Mouse (Mus musculus) c-Kit-positive CD71-negative TER-119-negative erythroid progenitor cells, embryonic 14.5 days (primary cell): ENCODE results near the gene Lhfpl2.

ENCODE experiments used
- DNase-seq: peaks from one replicate; pipeline ENCODE4 v3.0.0-alpha.2; 2013; ENCODE audit warnings: low read depth

Gene Lhfpl2

DNA sequence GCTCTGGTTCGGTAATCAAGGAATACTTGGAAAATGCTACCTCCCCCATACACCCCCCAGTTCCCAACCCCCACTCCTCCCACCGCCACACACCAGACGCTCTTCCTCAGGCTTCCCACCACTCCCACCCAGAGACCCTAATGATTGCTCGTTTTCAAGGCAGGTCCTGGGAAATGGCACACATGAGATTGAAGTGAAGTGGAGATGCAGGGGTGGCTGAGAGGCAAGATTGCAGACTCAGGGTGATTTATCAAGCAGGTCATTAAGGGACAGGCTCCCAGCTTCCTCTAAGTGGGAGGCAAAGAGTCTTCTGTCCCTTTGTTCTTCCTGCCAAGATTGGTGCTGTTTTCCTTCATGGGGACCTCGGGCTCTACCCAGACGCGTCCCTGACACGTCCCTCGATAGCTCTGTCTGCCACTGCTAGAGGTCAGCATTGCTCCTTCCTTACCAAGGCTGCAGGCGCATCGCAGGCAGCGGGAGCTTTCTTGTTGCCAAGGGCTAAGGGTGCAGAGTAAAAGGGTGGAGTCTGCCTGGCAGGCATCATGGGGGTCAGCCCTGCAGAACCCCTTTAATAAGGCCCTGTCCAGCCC lies 85.6 kb downstream of the Lhfpl2 start:
- DNase-seq = no peak

- DNase-seq = no peak
These were observed 86.9 kb downstream of the Lhfpl2 start for GRCm38 (mm10) chr13:94144451-94144850.

DNA sequence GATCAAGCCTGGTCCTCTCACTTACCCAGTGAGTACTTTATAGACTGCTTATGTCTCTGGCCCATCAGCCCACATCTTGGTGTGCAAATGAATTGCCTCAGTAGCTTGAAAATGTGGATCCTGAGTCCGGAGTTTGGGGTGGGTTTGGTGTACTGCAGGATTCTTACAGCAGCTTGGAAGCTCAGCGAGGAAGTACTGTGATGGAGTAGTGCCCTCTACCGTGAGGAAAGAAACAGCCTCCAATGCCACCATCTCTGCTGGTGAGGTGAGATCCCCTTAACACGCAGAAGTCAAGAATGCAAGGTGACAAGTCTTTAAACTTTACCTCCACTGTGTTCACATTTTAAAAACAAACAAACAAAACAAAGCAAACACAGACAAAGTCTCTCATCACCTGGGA lies 89.7 kb downstream of the Lhfpl2 start:
- DNase-seq = no peak

DNA sequence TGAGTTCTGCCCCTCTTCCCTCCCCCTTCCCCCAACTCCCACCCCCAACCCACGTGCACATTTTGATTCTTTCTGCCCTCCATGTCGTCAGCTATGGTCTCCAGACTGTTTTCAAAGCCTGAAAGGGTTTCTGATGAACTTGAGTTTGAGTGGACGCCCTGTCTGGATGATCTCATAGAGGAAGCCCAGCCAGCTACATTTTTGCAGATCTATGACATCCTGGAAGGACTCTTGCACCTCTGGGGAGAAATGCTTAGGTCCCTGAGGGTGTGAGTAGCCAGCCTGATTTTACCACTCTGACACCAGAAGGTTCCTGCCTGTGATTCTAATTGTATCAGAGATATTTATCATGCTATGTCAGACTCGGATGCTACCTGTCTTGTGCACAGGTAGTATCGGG lies 91.4 kb downstream of the Lhfpl2 start:
- DNase-seq = no peak

- DNase-seq = no peak
These were observed 92.2 kb downstream of the Lhfpl2 start for GRCm38 (mm10) chr13:94149781-94150180.

DNA sequence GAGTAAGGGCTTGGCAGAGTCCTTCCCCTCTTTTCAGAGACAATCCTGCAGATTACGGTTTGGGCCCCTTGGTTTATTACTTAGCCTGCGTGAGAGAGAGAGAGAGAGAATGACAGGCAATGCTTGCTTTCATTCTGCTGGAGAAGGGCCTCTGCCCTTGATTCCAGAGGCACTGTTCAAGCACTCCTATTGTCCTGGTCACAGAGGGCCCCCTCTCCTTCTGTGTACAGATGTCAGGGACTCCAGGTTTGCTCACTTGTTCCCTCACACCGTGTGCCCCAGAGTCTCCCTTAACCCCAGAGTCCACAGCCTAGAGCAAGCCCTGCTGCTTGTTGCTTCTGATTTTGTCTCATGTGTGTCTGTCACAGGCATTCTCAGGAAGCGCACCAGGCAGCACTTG lies 93.7 kb downstream of the Lhfpl2 start:
- no peak for DNase-seq

DNA sequence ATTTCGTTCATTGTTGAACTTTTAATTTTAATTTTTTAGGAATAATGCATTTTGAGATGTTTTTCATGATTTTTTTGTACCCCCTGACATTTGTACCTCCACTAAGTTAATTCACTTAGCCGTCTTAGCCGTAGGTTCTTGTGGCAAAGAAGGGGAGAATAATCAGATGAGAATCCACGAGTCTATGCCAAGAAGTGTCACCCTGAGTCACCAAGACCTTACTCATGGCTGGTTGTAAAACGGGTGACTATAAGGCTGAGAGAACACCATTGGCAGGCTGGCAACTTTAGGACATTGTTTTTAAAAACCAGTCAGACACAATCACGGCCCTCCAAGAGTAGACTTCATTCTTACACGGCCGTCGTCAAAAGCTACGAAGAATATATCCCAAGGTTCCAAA lies 95.2 kb downstream of the Lhfpl2 start:
- DNase-seq = no peak

GRCm38 (mm10) chr13:94153658-94154057 lies 96.1 kb downstream of the Lhfpl2 start:
- DNase-seq = no peak

GRCm38 (mm10) chr13:94154512-94155296 lies 97.1 kb downstream of the Lhfpl2 start:
- DNase-seq = no peak

DNA sequence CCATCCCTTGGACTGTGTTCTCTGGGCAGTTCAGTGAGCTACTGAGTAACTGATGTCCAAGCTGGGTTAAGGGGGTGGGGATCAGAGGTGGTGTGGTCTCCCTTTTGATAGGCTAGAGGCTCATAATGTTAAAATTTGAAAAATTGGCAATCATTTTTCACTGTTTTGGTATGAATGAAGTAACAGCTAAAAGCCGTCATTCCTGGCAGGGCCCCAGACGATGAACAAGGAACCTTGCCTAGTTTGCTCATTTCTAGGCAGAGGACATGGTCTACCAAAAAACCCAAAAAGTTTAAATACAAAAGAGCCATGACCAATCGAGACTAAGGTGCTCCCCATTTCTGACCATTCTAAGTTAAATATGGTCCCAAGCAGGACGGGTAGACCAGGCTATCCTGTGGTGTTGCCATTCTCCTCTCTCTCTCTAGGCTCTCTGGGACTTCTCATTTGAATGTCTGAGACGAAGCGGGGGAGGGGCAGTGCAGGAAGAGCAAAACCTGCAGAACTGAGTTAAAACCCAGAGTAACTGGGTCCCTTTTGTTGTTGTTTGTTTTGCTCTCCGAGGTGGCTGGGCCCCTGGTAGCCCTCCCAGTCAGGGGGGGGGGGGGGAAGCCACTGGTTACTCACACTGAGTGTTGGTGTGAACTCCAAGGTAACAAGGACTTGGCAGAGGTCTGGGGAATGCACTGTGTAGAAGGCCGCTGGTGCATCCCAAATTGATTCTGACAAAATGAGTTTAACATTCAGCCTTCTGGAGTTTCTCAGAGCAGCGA lies 98.2 kb downstream of the Lhfpl2 start:
- no peak for DNase-seq

DNA sequence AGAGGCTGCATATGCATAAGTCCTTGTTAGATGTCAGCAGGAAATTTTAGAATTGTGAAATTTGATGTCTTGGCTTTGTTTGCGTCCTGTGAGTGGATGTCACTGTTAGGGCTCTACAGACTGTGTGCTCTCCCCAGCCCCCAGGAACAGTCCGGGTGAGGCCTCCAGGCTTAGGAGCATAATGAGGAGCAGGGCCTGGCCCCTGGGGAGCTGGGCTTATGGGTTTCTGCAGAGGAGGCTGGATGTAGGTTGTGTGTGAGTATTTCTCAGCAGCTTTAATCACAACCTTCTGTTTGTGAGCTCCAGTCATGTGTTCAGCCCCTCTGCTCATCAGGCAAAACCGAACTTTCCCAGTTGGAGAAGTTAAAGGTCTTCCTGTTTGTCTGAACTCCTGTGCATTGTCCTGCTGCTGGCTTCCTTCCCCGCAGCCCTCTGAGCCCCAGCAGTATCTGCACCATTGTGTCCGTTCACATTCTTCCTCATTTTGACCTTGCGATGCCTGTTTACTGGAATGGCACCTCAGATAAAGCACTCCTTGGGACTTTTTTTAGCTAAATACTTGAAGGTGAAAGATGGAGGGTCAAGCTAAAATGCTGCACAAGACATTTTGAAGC lies 101.4 kb downstream of the Lhfpl2 start:
- no peak for DNase-seq

- DNase-seq = no peak
These were observed 102.1 kb downstream of the Lhfpl2 start for GRCm38 (mm10) chr13:94159478-94160220.

DNA sequence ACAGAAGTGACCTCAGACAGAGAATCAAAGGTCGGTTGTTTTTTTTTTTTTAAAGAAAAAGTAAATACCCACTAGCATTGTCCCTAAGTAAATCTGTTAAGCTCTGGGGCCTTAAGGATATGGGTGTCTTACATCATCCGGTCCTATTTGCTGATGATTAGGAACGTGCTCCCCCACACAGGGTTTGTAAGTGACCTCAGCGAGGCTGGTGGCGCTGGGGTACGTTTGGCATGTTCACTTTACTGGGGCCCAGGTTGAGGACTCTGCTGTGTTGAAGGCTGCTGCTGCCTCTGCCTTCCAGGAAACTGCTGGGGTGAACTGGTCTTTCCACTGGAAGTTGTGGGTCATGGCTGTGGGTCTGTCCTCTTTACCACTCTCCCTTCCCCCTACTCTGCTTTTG lies 106.9 kb downstream of the Lhfpl2 start:
- no peak for DNase-seq

- DNase-seq = no peak
These were observed 110.7 kb downstream of the Lhfpl2 start for GRCm38 (mm10) chr13:94168319-94168718.

DNA sequence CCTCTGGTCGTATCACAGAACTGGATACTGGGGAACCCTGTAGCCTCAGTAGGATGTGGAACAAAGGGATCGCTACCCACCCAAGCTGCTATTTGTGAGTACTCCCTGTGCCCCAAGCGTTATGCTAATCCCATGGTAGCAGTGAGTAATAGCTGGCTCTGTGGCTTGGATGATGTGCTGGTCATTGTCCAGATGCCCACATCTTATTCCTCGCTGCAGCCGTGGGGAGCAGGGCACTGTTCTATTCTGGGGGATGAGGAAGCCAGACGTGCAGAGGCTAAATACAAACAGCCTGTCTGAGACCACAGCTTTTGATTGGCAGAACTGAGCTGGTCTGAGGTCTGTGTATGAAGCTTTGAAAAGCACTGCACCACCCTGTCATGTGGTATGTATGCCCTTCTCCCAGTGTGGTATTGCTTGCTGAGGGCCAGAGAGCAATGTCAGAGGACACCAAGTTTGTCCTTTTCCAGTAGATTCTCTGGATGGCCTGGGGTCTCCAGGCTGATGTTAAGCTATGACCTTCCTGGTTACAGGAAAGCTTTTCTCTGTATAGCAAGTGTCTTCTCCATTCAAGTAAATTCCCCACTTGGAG lies 111.8 kb downstream of the Lhfpl2 start:
- no peak for DNase-seq

GRCm38 (mm10) chr13:94171612-94172011 lies 114.0 kb downstream of the Lhfpl2 start:
- DNase-seq = no peak

DNA sequence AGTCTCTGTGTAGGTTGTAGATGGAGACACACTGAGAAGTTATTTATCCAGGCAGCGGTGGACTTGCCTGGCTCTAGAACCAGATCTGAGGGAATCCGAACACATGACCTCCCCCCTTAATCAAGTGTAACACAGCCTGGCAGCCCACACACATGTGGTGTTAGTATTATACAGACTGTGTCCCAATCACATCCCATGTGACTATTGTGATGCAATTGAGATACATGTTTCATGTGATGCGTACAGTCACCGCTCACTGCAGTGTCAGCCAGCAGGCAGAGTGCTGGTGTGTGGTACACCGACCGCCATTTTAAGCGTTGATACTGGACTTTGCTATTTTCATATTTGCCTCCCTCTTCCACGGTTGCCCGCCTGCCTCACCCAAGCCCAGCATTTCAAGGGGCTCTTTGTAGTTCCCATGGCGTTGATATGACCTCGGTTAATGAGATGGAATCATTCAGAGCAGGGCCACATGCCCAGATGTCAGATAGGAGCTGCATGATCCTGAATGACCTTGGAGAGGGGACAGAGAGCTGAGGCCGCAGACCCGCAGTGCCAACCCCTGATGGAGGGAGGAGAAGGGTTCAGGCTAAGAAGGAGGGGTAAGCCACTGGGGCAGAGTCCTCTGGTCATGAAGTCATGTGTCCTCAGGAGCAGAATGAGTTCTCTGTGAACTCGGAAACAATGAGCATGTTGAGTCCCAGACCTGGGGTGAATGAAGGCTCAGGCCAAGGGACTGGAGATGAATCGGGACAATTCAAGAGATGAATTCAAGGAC lies 115.1 kb downstream of the Lhfpl2 start:
- DNase-seq = no peak

DNA sequence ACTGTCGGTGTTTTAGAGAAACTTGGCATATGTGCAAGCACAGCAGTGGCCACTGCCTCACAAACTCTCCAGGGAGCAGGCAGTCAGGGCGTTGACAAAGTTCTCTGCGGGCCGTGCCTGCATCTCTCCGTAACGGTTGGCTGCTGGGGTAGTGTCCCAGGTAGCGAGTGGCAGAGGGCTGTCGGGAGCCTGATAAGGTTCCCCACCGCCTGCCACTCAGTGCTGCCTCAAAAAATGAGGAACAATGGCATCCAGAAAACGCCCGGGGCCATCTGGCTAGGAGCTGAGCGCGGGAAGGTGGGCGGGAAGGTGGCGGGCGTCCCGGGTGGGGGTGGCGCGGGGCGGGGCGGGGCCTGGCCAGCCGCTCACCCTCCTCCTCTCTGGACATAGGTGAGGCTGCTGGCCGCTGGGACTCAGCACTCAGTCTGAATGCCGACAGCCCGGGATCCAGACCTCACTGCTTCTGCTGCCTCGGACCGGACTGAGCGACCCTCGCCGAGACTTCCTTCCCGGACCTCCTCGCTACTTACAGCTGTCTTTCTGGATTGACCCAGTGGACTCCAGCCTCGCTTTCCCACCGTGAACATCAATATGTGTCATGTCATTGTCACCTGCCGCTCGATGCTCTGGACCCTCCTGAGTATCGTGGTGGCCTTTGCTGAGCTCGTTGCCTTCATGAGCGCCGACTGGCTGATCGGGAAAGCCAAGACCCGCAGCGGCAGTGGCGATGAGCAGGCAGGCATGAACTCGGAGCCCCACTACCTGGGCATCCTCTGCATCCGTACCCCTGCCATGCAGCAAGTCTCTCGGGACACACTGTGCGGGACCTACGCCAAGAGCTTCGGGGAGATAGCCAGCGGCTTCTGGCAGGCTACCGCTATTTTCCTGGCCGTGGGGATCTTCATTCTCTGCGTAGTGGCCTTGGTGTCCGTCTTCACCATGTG lies 116.3 kb downstream of the Lhfpl2 start:
- DNase-seq = peak; percentile 53

- no peak for DNase-seq
These were observed 117.1 kb downstream of the Lhfpl2 start for GRCm38 (mm10) chr13:94174577-94175279.
